Mouse (Mus musculus) liver, adult 2 months (tissue): ENCODE results near the gene Wdr3. TPM values are rescaled to one million over a fixed set of nuclear protein-coding genes. Genes with fewer than 3 reads are reported as not detected.

Experiments
- DNase-seq: peaks from one replicate; pipeline ENCODE4 v3.0.0-alpha.2; 2011; ENCODE audit warnings: low read depth, low spot score; ENCODE audit errors: extremely low read depth
- H3K27ac ChIP-seq: fragments of 200-500 bp; replicated peaks from 2 replicates; pipeline ENCODE4 v1.5.1; 2012; ENCODE audit warnings: low read depth, mild to moderate bottlenecking, control low read depth, inconsistent platforms, low read length; ENCODE audit not compliant: insufficient read depth
- H3K27me3 ChIP-seq: fragments of 200-500 bp; 2 replicates; pipeline ENCODE4 v1.6.1; 2012; ENCODE audit warnings: mild to moderate bottlenecking, moderate library complexity, low read length, inconsistent platforms; ENCODE audit not compliant: control insufficient read depth, insufficient read depth
- H3K36me3 ChIP-seq: fragments of 200-500 bp; 2 replicates; pipeline ENCODE4 v1.6.1; 2012; ENCODE audit warnings: low read length, inconsistent platforms; ENCODE audit not compliant: control insufficient read depth, insufficient read depth
- H3K4me1 ChIP-seq: fragments of 200-500 bp; 2 replicates; pipeline ENCODE4 v1.6.1; 2011; ENCODE audit warnings: low read length; ENCODE audit not compliant: control insufficient read depth, insufficient read depth
- H3K4me3 ChIP-seq: fragments of 200-500 bp; 2 replicates; pipeline ENCODE4 v1.5.1; 2011; ENCODE audit warnings: low read depth, mild to moderate bottlenecking, control low read depth, low read length, moderate library complexity; ENCODE audit not compliant: insufficient read depth
- H3K79me2 ChIP-seq: fragments of 200-500 bp; 2 replicates; pipeline ENCODE4 v1.6.1; 2012; ENCODE audit warnings: inconsistent platforms, mild to moderate bottlenecking, low read length, moderate library complexity; ENCODE audit not compliant: control insufficient read depth, insufficient read depth
- H3K9ac ChIP-seq: fragments of 200-500 bp; 2 replicates; pipeline ENCODE4 v1.6.1; 2012; ENCODE audit warnings: low read depth, mild to moderate bottlenecking, control low read depth, inconsistent platforms, low read length
- CTCF ChIP-seq: fragments of 200-500 bp; IDR thresholded peaks from 2 replicates; pipeline ENCODE4 v1.5.1; 2011; ENCODE audit warnings: low read depth, low read length, control low read depth
- POLR2A ChIP-seq: fragments of 200-500 bp; IDR thresholded peaks from 2 replicates; pipeline ENCODE4 v1.6.1; 2011; ENCODE audit warnings: low read length, control low read depth; ENCODE audit not compliant: insufficient read depth; ENCODE audit errors: extremely low read depth
- WGBS: fragments of 180-500 bp; shearing (Covaris S2); methylation state at CpG from one replicate; pipeline ENCODE4 v1.1.7; 2018; 5-methylcytosine and 5-hydroxymethylcytosine counted together
- polyA plus RNA-seq: library from polyadenylated mRNA; depleted of rRNA; stranded (reverse); fragments of >200 nt; gene quantifications from 2 replicates; pipeline ENCODE4 v1.2.3, GENCODE M21; 2012
- total RNA-seq: library from RNA; depleted of rRNA; stranded (reverse); fragments of >200 nt; gene quantifications from 2 replicates; pipeline ENCODE4 v1.2.3, GENCODE M21; 2014

Gene Wdr3
- total and polyA plus RNA-seq, 2 experiments: 5.6 to 10.4 TPM

- Histone ChIP-seq H3K27ac (no peak overlapping the region; the same call in 1 of the 2 replicates), H3K36me3 (peaks cover 31% of the 10 kb centered on the region), H3K9ac (peak overlapping the region; percentile 28), H3K4me3 (no peak overlapping the region), H3K79me2 (peaks cover 14% of the 10 kb centered on the region; the same call in 1 of the 2 replicates), H3K27me3 (no peaks in the 10 kb centered on the region), H3K4me1 (peaks cover 18% of the 10 kb centered on the region)
- no peak for TF ChIP-seq CTCF
- no peak for TF ChIP-seq POLR2A
- DNase-seq: peak; percentile 61
- WGBS: 66% methylated on average over 15 of the region's 15 CpGs
Measured at GRCm38 (mm10) chr3:100160682-100161445, 1.3 kb downstream of the Wdr3 start.

GRCm38 (mm10) chr3:100122445-100122844, 39.8 kb downstream of the Wdr3 start:
- Histone ChIP-seq H3K36me3 (no peaks in the 10 kb centered on the region), H3K27me3 (no peaks in the 10 kb centered on the region), H3K4me3 (no peak overlapping the region), H3K4me1 (no peaks in the 10 kb centered on the region), H3K27ac (no peak overlapping the region), H3K9ac (no peak overlapping the region), H3K79me2 (no peaks in the 10 kb centered on the region)
- TF ChIP-seq CTCF (no peak), POLR2A (no peak)
- WGBS: 83% methylated on average over 1 of the region's 1 CpGs
- no peak for DNase-seq

- no peak for TF ChIP-seq POLR2A
- TF ChIP-seq CTCF: no peak
- WGBS: 65% methylated on average over 2 of the region's 2 CpGs
- H3K4me1 ChIP-seq: no peaks in the 10 kb centered on the region
Measured at GRCm38 (mm10) chr3:100121961-100122360, 40.2 kb downstream of the Wdr3 start.

GRCm38 (mm10) chr3:100118681-100119080, 43.5 kb downstream of the Wdr3 start:
- no peaks in the 10 kb centered on the region for H3K4me1 ChIP-seq
- 76% methylated on average over 2 of the region's 2 CpGs for WGBS

More at GRCm38 (mm10) chr3:100121961-100122360, 40.2 kb downstream of the Wdr3 start:
- Histone ChIP-seq H3K36me3 (no peaks in the 10 kb centered on the region), H3K4me3 (no peak overlapping the region), H3K27me3 (no peaks in the 10 kb centered on the region), H3K9ac (no peak overlapping the region), H3K79me2 (no peaks in the 10 kb centered on the region), H3K27ac (no peak overlapping the region)
- no peak for DNase-seq

GRCm38 (mm10) chr3:100106736-100107135, 55.5 kb downstream of the Wdr3 start:
- H3K79me2 ChIP-seq: no peaks in the 10 kb centered on the region
- H3K4me1 ChIP-seq: no peaks in the 10 kb centered on the region
- H3K27me3 ChIP-seq: no peaks in the 10 kb centered on the region
- H3K27ac ChIP-seq: no peak overlapping the region
- DNase-seq: no peak
- TF ChIP-seq POLR2A (no peak), CTCF (no peak)
- H3K4me3 ChIP-seq: no peak overlapping the region
- 77% methylated on average over 2 of the region's 2 CpGs for WGBS
- H3K36me3 ChIP-seq: no peaks in the 10 kb centered on the region
- no peak overlapping the region for H3K9ac ChIP-seq

More at GRCm38 (mm10) chr3:100118681-100119080, 43.5 kb downstream of the Wdr3 start:
- Histone ChIP-seq H3K27me3 (no peaks in the 10 kb centered on the region), H3K79me2 (no peaks in the 10 kb centered on the region), H3K36me3 (no peaks in the 10 kb centered on the region), H3K27ac (no peak overlapping the region), H3K4me3 (no peak overlapping the region), H3K9ac (no peak overlapping the region)
- DNase-seq: no peak
- TF ChIP-seq CTCF (no peak), POLR2A (no peak)
